Mouse (Mus musculus) neural tube, embryonic 12.5 days (tissue): ENCODE results near the gene Krt18. TPM values are rescaled to one million over a fixed set of nuclear protein-coding genes. Genes with fewer than 3 reads are reported as not detected.

ENCODE experiments used
- ATAC-seq: fragments of 200-750 bp; cut with Nextera tagmentation; 2 replicates; pipeline ENCODE4 v1.8.0; 2017; ENCODE audit warnings: low read depth, mild to moderate bottlenecking, moderate TSS enrichment, moderate library complexity; ENCODE audit not compliant: low FRiP score
- H3K27ac ChIP-seq: fragments of 300-500 bp; sonication (generic); 2 replicates; pipeline ENCODE4 v1.5.1; 2016
- H3K27me3 ChIP-seq: fragments of 300-500 bp; sonication (generic); replicated peaks from 2 replicates; pipeline ENCODE4 v1.6.1; 2016; ENCODE audit warnings: mild to moderate bottlenecking
- H3K36me3 ChIP-seq: fragments of 300-500 bp; sonication (generic); 2 replicates; pipeline ENCODE4 v1.6.1; 2016; ENCODE audit warnings: mild to moderate bottlenecking
- H3K4me1 ChIP-seq: fragments of 300-500 bp; sonication (generic); 2 replicates; pipeline ENCODE4 v1.6.1; 2016
- H3K4me2 ChIP-seq: fragments of 300-500 bp; sonication (generic); replicated peaks from 2 replicates; pipeline ENCODE4 v1.6.1; 2016; ENCODE audit warnings: mild to moderate bottlenecking
- H3K4me3 ChIP-seq: fragments of 300-500 bp; sonication (generic); 2 replicates; pipeline ENCODE4 v1.5.1; 2016
- H3K9ac ChIP-seq: fragments of 300-500 bp; sonication (generic); 2 replicates; pipeline ENCODE4 v1.6.1; 2016; ENCODE audit warnings: mild to moderate bottlenecking
- H3K9me3 ChIP-seq: fragments of 300-500 bp; sonication (generic); 2 replicates; pipeline ENCODE4 v1.6.1; 2016; ENCODE audit warnings: mild to moderate bottlenecking
- WGBS: fragments of 180-500 bp; shearing (Covaris S2); methylation state at CpG from one replicate; pipeline ENCODE4 v1.1.7; 2016; 5-methylcytosine and 5-hydroxymethylcytosine counted together
- polyA plus RNA-seq: library from polyadenylated mRNA; unstranded; fragments of >200 nt; fragmentation: Nextera tagmentation; extraction: Ambion mirVana; gene quantifications from 2 replicates; pipeline ENCODE4 v1.2.1, GENCODE M21; 2016

Gene Krt18
- polyA plus RNA-seq, 1 experiment from 2014 or later: 4.1 TPM

- no peaks in the 10 kb centered on the region for H3K27me3 ChIP-seq
- no peak overlapping the region for H3K4me3 ChIP-seq
- H3K27ac ChIP-seq: no peak overlapping the region
- H3K4me1 ChIP-seq: peaks cover 20% of the 10 kb centered on the region
- H3K36me3 ChIP-seq: no peaks in the 10 kb centered on the region
- no peak overlapping the region for H3K9ac ChIP-seq
- ATAC-seq: no peak
- no peak overlapping the region for H3K4me2 ChIP-seq
- no peaks in the 10 kb centered on the region for H3K9me3 ChIP-seq
- 56% methylated on average over 3 of the region's 4 CpGs for WGBS
These were observed 13.1 kb upstream of the Krt18 start for GRCm38 (mm10) chr15:102014848-102015247.

DNA sequence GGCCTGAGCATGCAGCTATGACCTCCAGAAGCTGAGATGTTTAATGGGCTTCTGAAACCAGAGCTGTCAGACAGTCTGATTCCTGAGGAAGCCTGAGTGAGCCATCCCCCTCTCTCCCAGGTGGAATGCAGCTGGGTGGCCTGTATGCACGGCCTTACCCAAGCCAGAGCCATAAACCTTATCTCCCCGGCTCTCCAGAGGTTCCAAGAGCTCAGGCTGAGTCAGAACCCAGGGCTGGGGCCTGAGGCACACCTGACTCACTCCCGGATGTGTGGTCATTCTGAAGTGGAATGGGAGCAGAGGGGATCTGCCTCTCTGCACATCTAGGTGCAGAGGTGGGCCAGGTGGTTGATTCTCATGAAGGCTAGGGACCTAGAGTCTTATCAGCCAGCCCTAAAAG lies 11.9 kb upstream of the Krt18 start:
- H3K4me2 ChIP-seq: no peak overlapping the region
- H3K4me3 ChIP-seq: no peak overlapping the region
- no peaks in the 10 kb centered on the region for H3K9me3 ChIP-seq
- 25% methylated on average over 3 of the region's 3 CpGs for WGBS
- no peaks in the 10 kb centered on the region for H3K27me3 ChIP-seq
- H3K36me3 ChIP-seq: no peaks in the 10 kb centered on the region
- no peak overlapping the region for H3K9ac ChIP-seq
- no peak for ATAC-seq
- H3K27ac ChIP-seq: no peak overlapping the region
- peaks cover 20% of the 10 kb centered on the region for H3K4me1 ChIP-seq

DNA sequence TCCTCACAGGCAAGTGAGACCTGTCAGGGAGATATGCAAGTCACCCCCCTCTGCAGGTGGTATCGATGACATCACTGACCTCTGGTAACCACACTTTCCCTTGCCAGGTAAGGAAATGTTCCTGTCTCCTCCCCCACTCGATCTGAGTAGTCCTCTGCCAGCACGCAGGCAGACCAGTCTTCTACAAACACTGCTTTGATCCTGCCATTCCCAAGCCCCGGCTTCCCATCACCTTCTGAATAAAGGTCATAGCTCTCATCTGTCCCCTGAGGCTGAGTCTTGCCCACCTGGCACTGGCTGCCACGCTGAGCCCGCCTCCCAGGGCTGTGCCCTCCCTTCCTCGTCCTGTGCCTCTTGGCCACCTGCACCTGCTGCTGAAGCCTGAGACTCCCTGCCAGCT lies 11.2 kb upstream of the Krt18 start:
- H3K9me3 ChIP-seq: no peaks in the 10 kb centered on the region
- no peak overlapping the region for H3K4me2 ChIP-seq
- no peak overlapping the region for H3K4me3 ChIP-seq
- H3K9ac ChIP-seq: no peak overlapping the region
- no peaks in the 10 kb centered on the region for H3K36me3 ChIP-seq
- H3K27ac ChIP-seq: no peak overlapping the region
- H3K4me1 ChIP-seq: peaks cover 20% of the 10 kb centered on the region
- no peak for ATAC-seq
- no peaks in the 10 kb centered on the region for H3K27me3 ChIP-seq
- WGBS: 17% methylated on average over 7 of the region's 7 CpGs

GRCm38 (mm10) chr15:102017918-102018463 lies 10.0 kb upstream of the Krt18 start:
- ATAC-seq: no peak
- no peak overlapping the region for H3K4me2 ChIP-seq
- no peak overlapping the region for H3K4me3 ChIP-seq
- H3K4me1 ChIP-seq: peaks cover 15% of the 10 kb centered on the region
- H3K36me3 ChIP-seq: no peaks in the 10 kb centered on the region
- no peaks in the 10 kb centered on the region for H3K27me3 ChIP-seq
- WGBS: 31% methylated on average over 7 of the region's 7 CpGs
- no peak overlapping the region for H3K9ac ChIP-seq
- no peaks in the 10 kb centered on the region for H3K9me3 ChIP-seq
- H3K27ac ChIP-seq: no peak overlapping the region

GRCm38 (mm10) chr15:102022481-102022880 lies 5.5 kb upstream of the Krt18 start:
- no peaks in the 10 kb centered on the region for H3K36me3 ChIP-seq
- H3K4me3 ChIP-seq: no peak overlapping the region
- H3K4me1 ChIP-seq: peaks cover 13% of the 10 kb centered on the region
- no peak for ATAC-seq
- no peak overlapping the region for H3K4me2 ChIP-seq
- no peaks in the 10 kb centered on the region for H3K9me3 ChIP-seq
- no peak overlapping the region for H3K9ac ChIP-seq
- H3K27ac ChIP-seq: no peak overlapping the region
- H3K27me3 ChIP-seq: peaks cover 33% of the 10 kb centered on the region
- 31% methylated on average over 8 of the region's 8 CpGs for WGBS

DNA sequence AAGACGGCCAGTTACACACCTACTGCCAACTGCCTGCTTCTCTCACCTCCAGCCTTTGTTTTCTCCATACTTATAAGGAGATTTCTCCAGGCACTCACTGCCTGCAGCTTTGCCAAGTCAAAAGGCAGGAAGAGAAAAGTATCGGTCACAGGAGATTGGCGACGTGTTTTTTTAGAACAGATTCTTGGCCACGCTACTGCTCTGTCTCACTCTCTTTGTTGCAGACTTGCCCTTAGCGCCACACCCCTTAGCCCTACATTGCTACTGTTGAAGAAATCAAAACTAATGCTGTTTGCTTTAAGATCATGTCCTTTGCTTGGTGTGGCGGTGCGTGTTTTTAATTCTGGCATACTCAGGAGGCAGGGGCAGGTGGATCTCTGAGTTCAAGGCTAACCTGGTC lies 4.1 kb upstream of the Krt18 start:
- Histone ChIP-seq H3K4me1 (peaks cover 18% of the 10 kb centered on the region), H3K27me3 (peaks cover 45% of the 10 kb centered on the region), H3K27ac (no peak overlapping the region), H3K4me3 (no peak overlapping the region), H3K4me2 (no peak overlapping the region), H3K9ac (no peak overlapping the region), H3K9me3 (no peaks in the 10 kb centered on the region), H3K36me3 (no peaks in the 10 kb centered on the region)
- ATAC-seq: no peak
- WGBS: 79% methylated on average over 8 of the region's 8 CpGs

GRCm38 (mm10) chr15:102025136-102025872 lies 2.7 kb upstream of the Krt18 start:
- no peaks in the 10 kb centered on the region for H3K9me3 ChIP-seq
- H3K4me3 ChIP-seq: peak overlapping the region; percentile 2; the same call in 1 of the 2 replicates
- no peaks in the 10 kb centered on the region for H3K36me3 ChIP-seq
- peaks cover 18% of the 10 kb centered on the region for H3K4me1 ChIP-seq
- H3K9ac ChIP-seq: peak overlapping the region; percentile 29; the same call in 1 of the 2 replicates
- peak overlapping the region; percentile 36 for H3K4me2 ChIP-seq
- WGBS: 8% methylated on average over 22 of the region's 22 CpGs
- no peak overlapping the region for H3K27ac ChIP-seq
- H3K27me3 ChIP-seq: peaks cover 45% of the 10 kb centered on the region
- no peak for ATAC-seq

- Histone ChIP-seq H3K27me3 (peaks cover 45% of the 10 kb centered on the region), H3K9ac (no peak overlapping the region)
- 12% methylated on average over 12 of the region's 12 CpGs for WGBS
These were observed 1.6 kb upstream of the Krt18 start for GRCm38 (mm10) chr15:102026430-102026829.

DNA sequence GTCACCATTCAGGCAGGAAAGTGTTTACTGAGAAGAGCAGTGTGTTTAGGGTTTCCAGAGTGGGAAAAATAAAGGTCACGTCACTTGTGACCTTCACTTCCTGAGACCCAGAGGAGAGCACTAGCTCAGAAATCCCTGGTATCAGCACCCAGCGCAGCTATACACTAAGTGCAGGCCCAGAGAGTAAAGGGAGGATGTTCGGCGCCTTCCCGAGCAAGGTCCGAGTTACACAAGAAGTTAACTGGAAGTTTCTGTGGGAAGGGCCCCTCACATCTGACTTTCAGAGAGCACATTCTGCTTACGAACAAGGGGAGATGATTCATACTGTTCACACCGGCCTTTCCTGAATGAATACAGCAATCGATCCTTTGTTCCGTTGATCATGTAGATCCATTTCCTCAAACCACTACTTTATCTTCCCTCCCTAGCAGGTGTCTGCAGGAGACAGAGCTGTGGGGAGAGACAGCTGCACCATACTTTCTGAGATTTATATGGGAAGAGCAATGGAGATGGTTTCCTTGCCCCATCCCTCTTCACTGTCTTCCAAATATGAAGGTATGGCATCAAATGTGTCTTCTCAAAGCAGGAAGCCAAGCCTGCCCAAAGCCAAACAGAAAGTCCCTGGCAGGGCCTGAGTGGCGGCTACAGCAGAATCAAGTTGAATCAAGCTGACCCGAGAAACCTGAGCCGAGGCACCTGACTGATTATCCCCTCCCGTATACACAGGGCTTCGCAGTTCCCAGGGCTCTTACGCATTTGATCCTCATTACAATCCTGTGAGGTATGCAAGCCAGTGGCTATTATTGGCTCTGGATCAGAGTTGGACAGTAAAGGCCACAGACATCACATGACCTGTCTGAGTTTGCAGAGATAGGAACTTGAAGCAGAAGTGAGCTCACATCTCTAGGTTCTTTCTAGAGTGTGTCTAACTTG lies 6.4 kb downstream of the Krt18 start:
- Histone ChIP-seq H3K9ac (no peak overlapping the region), H3K4me2 (no peak overlapping the region), H3K9me3 (no peaks in the 10 kb centered on the region), H3K36me3 (no peaks in the 10 kb centered on the region), H3K27ac (no peak overlapping the region), H3K4me1 (no peaks in the 10 kb centered on the region), H3K4me3 (no peak overlapping the region), H3K27me3 (no peaks in the 10 kb centered on the region; the same call in 1 of the 2 replicates)
- ATAC-seq: no peak
- WGBS: 76% methylated on average over 16 of the region's 16 CpGs

More at GRCm38 (mm10) chr15:102026430-102026829, 1.6 kb upstream of the Krt18 start:
- Histone ChIP-seq H3K27ac (no peak overlapping the region), H3K4me3 (no peak overlapping the region), H3K36me3 (no peaks in the 10 kb centered on the region), H3K4me1 (peaks cover 18% of the 10 kb centered on the region), H3K9me3 (no peaks in the 10 kb centered on the region), H3K4me2 (peak overlapping the region; percentile 36; the same call in 1 of the 2 replicates)
- ATAC-seq: no peak

DNA sequence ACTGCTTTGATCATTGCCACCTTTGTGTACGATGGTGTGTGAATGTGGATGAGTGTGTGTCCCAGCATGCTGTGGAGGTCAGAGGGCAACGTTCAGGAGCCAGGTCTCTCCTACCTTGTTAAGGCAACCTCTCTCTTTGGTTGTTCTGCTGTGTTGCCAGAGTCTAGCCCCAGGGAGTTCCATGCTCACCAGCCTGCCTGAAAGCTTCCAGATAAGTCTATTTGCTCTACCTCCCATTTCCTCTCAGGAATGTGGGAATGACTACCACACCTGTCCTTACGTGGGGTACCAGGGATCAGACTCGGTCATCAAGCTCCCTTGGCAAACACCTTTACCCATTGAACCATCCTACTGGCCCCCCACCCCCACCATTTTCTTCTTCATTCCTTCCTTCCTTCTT lies 12.3 kb downstream of the Krt18 start:
- H3K4me1 ChIP-seq: no peaks in the 10 kb centered on the region
- no peak overlapping the region for H3K9ac ChIP-seq
- H3K9me3 ChIP-seq: no peaks in the 10 kb centered on the region
- H3K36me3 ChIP-seq: no peaks in the 10 kb centered on the region
- H3K27me3 ChIP-seq: no peaks in the 10 kb centered on the region
- ATAC-seq: no peak
- WGBS: 84% methylated on average over 4 of the region's 4 CpGs
- H3K4me2 ChIP-seq: no peak overlapping the region
- no peak overlapping the region for H3K4me3 ChIP-seq
- no peak overlapping the region for H3K27ac ChIP-seq

DNA sequence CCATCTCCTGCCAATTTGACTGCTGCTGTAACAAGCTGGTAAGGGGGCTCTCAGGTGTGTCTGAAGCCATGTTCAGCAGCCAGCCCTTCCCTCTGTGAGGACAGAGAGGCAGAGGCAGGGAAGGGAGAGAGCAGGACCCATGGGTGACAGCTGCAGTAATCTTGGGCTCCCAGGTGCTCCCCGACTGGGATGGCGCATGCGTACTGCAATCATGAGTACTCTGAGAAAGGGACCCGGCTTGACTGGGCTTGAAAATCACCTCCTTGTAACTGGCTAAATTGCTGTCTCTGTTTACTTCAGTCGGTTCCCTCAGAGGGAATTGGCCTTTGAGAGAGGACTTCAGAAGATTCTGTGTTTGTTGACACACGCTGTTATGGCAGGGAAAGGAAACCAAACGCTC lies 14.0 kb downstream of the Krt18 start:
- Histone ChIP-seq H3K36me3 (no peaks in the 10 kb centered on the region), H3K27ac (no peak overlapping the region), H3K9me3 (no peaks in the 10 kb centered on the region), H3K4me1 (no peaks in the 10 kb centered on the region), H3K4me3 (no peak overlapping the region), H3K4me2 (no peak overlapping the region), H3K9ac (no peak overlapping the region), H3K27me3 (no peaks in the 10 kb centered on the region)
- WGBS: 58% methylated on average over 7 of the region's 7 CpGs
- no peak for ATAC-seq

DNA sequence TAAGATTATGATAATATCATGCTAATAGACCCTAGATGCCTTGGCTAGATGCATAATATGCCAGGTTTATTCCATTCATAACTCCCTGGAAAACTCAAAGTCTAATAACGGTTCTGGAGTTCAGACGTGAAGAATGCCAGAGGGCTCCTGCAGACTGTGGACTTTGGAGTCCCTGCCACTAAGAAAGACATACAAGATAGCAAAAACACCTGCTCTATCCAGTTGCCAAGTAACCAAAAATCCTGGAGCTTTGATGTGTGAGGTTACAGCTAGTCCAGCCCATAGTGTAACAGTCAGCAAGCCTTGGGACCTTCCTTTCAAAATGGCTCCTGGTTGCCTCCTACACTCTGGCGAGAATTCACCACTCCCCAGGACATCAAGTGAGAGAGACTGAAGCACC lies 16.8 kb downstream of the Krt18 start:
- H3K27ac ChIP-seq: no peak overlapping the region
- H3K4me2 ChIP-seq: no peak overlapping the region
- 85% methylated on average over 3 of the region's 3 CpGs for WGBS
- H3K27me3 ChIP-seq: no peaks in the 10 kb centered on the region
- H3K9ac ChIP-seq: no peak overlapping the region
- ATAC-seq: no peak
- H3K4me3 ChIP-seq: no peak overlapping the region
- H3K9me3 ChIP-seq: no peaks in the 10 kb centered on the region
- H3K4me1 ChIP-seq: no peaks in the 10 kb centered on the region
- no peaks in the 10 kb centered on the region for H3K36me3 ChIP-seq
